Mouse (Mus musculus): ENCODE measurements around the gene Rbfox3. TPM values are rescaled to one million over a fixed set of nuclear protein-coding genes. Genes with fewer than 3 reads are reported as not detected.

Gene Rbfox3
- polyA plus RNA-seq, 1 experiment: 0.03 TPM

GRCm38 (mm10) chr11:118724423-118724822 is 187.0 kb downstream of the Rbfox3 start:
- Histone ChIP-seq H3K9me3 (no peaks in the 10 kb centered on the region; the same call in 1 of the 2 replicates), H3K4me1 (no peaks in the 10 kb centered on the region), H3K36me3 (replicated peaks; ENCODE audit: low read length) (no peaks in the 10 kb centered on the region), H3K27me3 (replicated peaks) (peaks cover 32% of the 10 kb centered on the region), H3K4me3 (replicated peaks) (no peak overlapping the region)
- no peak for TF ChIP-seq GATA1 (IDR thresholded peaks at IDR 0.05; ENCODE audit: borderline replicate concordance, low read length)
- no peak for TF ChIP-seq FLI1 (IDR thresholded peaks at IDR 0.05; ENCODE audit: low read length)

- Histone ChIP-seq H3K9me3 (no peaks in the 10 kb centered on the region), H3K27me3 (replicated peaks) (peaks cover 25% of the 10 kb centered on the region), H3K36me3 (replicated peaks; ENCODE audit: low read length) (no peaks in the 10 kb centered on the region), H3K4me3 (replicated peaks) (no peak overlapping the region), H3K4me1 (no peaks in the 10 kb centered on the region)
- TF ChIP-seq FLI1 (IDR thresholded peaks at IDR 0.05; ENCODE audit: low read length): no peak
- TF ChIP-seq GATA1 (IDR thresholded peaks at IDR 0.05; ENCODE audit: borderline replicate concordance, low read length): no peak
Measured at GRCm38 (mm10) chr11:118723166-118723565, 188.2 kb downstream of the Rbfox3 start.

GRCm38 (mm10) chr11:118721898-118722297 is 189.5 kb downstream of the Rbfox3 start:
- no peaks in the 10 kb centered on the region for H3K9me3 ChIP-seq
- H3K36me3 ChIP-seq (replicated peaks; ENCODE audit: low read length): no peaks in the 10 kb centered on the region
- no peak overlapping the region for H3K4me3 ChIP-seq (replicated peaks)
- H3K4me1 ChIP-seq: no peaks in the 10 kb centered on the region
- peaks cover 20% of the 10 kb centered on the region for H3K27me3 ChIP-seq (replicated peaks)
- TF ChIP-seq FLI1 (IDR thresholded peaks at IDR 0.05; ENCODE audit: low read length): no peak

GRCm38 (mm10) chr11:118714601-118715524 is 196.5 kb downstream of the Rbfox3 start:
- Histone ChIP-seq H3K4me3 (replicated peaks) (no peak overlapping the region), H3K27me3 (replicated peaks) (peaks cover 2% of the 10 kb centered on the region), H3K36me3 (replicated peaks; ENCODE audit: low read length) (no peaks in the 10 kb centered on the region), H3K9me3 (no peaks in the 10 kb centered on the region), H3K4me1 (no peaks in the 10 kb centered on the region)
- TF ChIP-seq GATA1 (IDR thresholded peaks at IDR 0.05; ENCODE audit: borderline replicate concordance, low read length) (no peak), FLI1 (IDR thresholded peaks at IDR 0.05; ENCODE audit: low read length) (no peak)

- TF ChIP-seq FLI1 (IDR thresholded peaks at IDR 0.05; ENCODE audit: low read length) (no peak), GATA1 (IDR thresholded peaks at IDR 0.05; ENCODE audit: borderline replicate concordance, low read length) (no peak)
- H3K4me3 ChIP-seq (replicated peaks): no peak overlapping the region
- H3K9me3 ChIP-seq: peaks cover 17% of the 10 kb centered on the region
- H3K36me3 ChIP-seq (replicated peaks; ENCODE audit: low read length): no peaks in the 10 kb centered on the region
- no peaks in the 10 kb centered on the region for H3K4me1 ChIP-seq
- no peaks in the 10 kb centered on the region for H3K27me3 ChIP-seq (replicated peaks)
Measured at GRCm38 (mm10) chr11:118712761-118713160, 198.6 kb downstream of the Rbfox3 start.

GRCm38 (mm10) chr11:118712058-118712457 is 199.3 kb downstream of the Rbfox3 start:
- Histone ChIP-seq H3K4me1 (no peaks in the 10 kb centered on the region), H3K4me3 (replicated peaks) (no peak overlapping the region), H3K27me3 (replicated peaks) (no peaks in the 10 kb centered on the region), H3K36me3 (replicated peaks; ENCODE audit: low read length) (no peaks in the 10 kb centered on the region), H3K9me3 (peaks cover 22% of the 10 kb centered on the region)
- TF ChIP-seq FLI1 (IDR thresholded peaks at IDR 0.05; ENCODE audit: low read length) (no peak), GATA1 (IDR thresholded peaks at IDR 0.05; ENCODE audit: borderline replicate concordance, low read length) (no peak)

- TF ChIP-seq GATA1 (IDR thresholded peaks at IDR 0.05; ENCODE audit: borderline replicate concordance, low read length): no peak
- TF ChIP-seq FLI1 (IDR thresholded peaks at IDR 0.05; ENCODE audit: low read length): no peak
- peaks cover 2% of the 10 kb centered on the region for H3K27me3 ChIP-seq (replicated peaks)
Measured at GRCm38 (mm10) chr11:118710035-118710434, 201.4 kb downstream of the Rbfox3 start.

GRCm38 (mm10) chr11:118696226-118696930 is 215.0 kb downstream of the Rbfox3 start:
- Histone ChIP-seq H3K9me3 (no peaks in the 10 kb centered on the region), H3K4me1 (no peaks in the 10 kb centered on the region), H3K36me3 (replicated peaks; ENCODE audit: low read length) (no peaks in the 10 kb centered on the region), H3K27me3 (replicated peaks) (peaks cover 44% of the 10 kb centered on the region), H3K4me3 (replicated peaks) (no peak overlapping the region)
- no peak for TF ChIP-seq FLI1 (IDR thresholded peaks at IDR 0.05; ENCODE audit: low read length)
- no peak for TF ChIP-seq GATA1 (IDR thresholded peaks at IDR 0.05; ENCODE audit: borderline replicate concordance, low read length)

More at GRCm38 (mm10) chr11:118710035-118710434, 201.4 kb downstream of the Rbfox3 start:
- Histone ChIP-seq H3K4me1 (no peaks in the 10 kb centered on the region), H3K4me3 (replicated peaks) (no peak overlapping the region), H3K9me3 (peaks cover 22% of the 10 kb centered on the region), H3K36me3 (replicated peaks; ENCODE audit: low read length) (no peaks in the 10 kb centered on the region)

GRCm38 (mm10) chr11:118693276-118693675 is 218.1 kb downstream of the Rbfox3 start:
- TF ChIP-seq FLI1 (IDR thresholded peaks at IDR 0.05; ENCODE audit: low read length) (no peak), GATA1 (IDR thresholded peaks at IDR 0.05; ENCODE audit: borderline replicate concordance, low read length) (no peak)
- Histone ChIP-seq H3K4me1 (no peaks in the 10 kb centered on the region), H3K4me3 (replicated peaks) (no peak overlapping the region), H3K27me3 (replicated peaks) (peaks cover 45% of the 10 kb centered on the region), H3K9me3 (no peaks in the 10 kb centered on the region), H3K36me3 (replicated peaks; ENCODE audit: low read length) (no peaks in the 10 kb centered on the region)

GRCm38 (mm10) chr11:118690262-118690661 is 221.1 kb downstream of the Rbfox3 start:
- H3K4me1 ChIP-seq: no peaks in the 10 kb centered on the region
- TF ChIP-seq FLI1 (IDR thresholded peaks at IDR 0.05; ENCODE audit: low read length) (no peak), GATA1 (IDR thresholded peaks at IDR 0.05; ENCODE audit: borderline replicate concordance, low read length) (no peak)
- no peaks in the 10 kb centered on the region for H3K9me3 ChIP-seq
- peaks cover 24% of the 10 kb centered on the region for H3K27me3 ChIP-seq (replicated peaks)
- H3K36me3 ChIP-seq (replicated peaks; ENCODE audit: low read length): no peaks in the 10 kb centered on the region
- H3K4me3 ChIP-seq (replicated peaks): no peak overlapping the region
